Mouse (Mus musculus): ENCODE results near the gene Alkal2. TPM values are rescaled to one million over a fixed set of nuclear protein-coding genes. Genes with fewer than 3 reads are reported as not detected.

The Alkal2 gene
- polyA plus RNA-seq, 1 experiment from 2014 or later = 0.55 TPM

GRCm38 (mm10) chr12:30888003-30888402 lies 3.9 kb downstream of the Alkal2 start:
- 0 out of 2 replicates have a peak, but pooled peaks cover under 1% of the 10 kb centered on the region for H3K36me3 ChIP-seq
- H3K27me3 ChIP-seq = peaks cover 55% of the 10 kb centered on the region
- no peak overlapping the region for H3K27ac ChIP-seq
- 92% methylated on average over 4 of the region's 4 CpGs for WGBS
- no peak overlapping the region for H3K4me3 ChIP-seq (replicated peaks)
- no peak overlapping the region for H3K4me2 ChIP-seq
- no peaks in the 10 kb centered on the region for H3K9me3 ChIP-seq (replicated peaks)
- peaks cover 16% of the 10 kb centered on the region for H3K4me1 ChIP-seq
- no peak overlapping the region for H3K9ac ChIP-seq
- no peak for ATAC-seq (replicated peaks; ENCODE audit: low FRiP score)

DNA sequence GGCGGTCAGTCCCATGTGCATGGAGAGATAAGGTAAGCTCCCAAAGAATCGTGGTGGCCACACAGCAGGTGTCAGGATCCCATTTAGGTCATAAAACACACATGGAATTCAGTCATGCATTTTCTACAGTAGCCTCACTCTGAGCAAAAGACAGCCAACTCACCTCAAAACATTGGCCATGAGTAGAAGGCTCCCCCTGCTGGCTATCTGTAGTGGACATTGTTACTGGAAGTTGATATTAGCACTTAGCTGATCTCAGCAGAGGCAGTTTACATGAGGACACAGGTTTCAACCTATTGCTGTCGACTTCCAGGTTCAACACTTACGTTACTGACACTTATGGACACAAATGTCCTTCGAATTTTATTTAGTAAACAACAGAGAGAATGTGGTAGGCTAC lies 5.9 kb downstream of the Alkal2 start:
- peak; percentile 36; the same call in 1 of the 2 replicates for ATAC-seq (replicated peaks; ENCODE audit: low FRiP score)
- 38% methylated on average over 5 of the region's 5 CpGs for WGBS
- no peak overlapping the region for H3K9ac ChIP-seq

DNA sequence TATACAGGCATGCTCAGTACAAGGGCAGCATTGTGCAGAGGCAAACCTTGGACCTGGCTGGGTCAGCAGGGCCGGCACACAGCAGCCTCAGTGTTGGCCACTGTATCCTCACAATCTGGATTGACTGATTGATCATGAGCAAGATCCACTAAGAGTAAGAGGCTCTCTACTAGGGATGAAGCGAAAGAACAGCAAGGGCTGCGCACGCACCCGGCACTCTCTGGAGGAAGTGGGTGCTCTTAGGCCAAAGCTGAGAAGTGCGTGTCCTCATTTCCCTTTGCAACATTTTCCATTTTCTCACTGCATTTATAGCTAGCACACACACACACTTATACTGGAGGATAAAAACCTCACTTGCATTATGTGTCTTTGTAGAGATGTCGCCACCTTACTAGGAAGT lies 7.3 kb downstream of the Alkal2 start:
- ATAC-seq (replicated peaks; ENCODE audit: low FRiP score) = no peak
- Histone ChIP-seq H3K27me3 (peaks cover 21% of the 10 kb centered on the region), H3K9me3 (replicated peaks) (no peaks in the 10 kb centered on the region), H3K4me1 (no peaks in the 10 kb centered on the region), H3K4me3 (replicated peaks) (no peak overlapping the region), H3K27ac (no peak overlapping the region), H3K9ac (no peak overlapping the region), H3K36me3 (peaks cover 19% of the 10 kb centered on the region), H3K4me2 (no peak overlapping the region)
- WGBS = 87% methylated on average over 7 of the region's 7 CpGs

More for the DNA sequence above, 5.9 kb downstream of the Alkal2 start:
- H3K36me3 ChIP-seq = peaks cover 13% of the 10 kb centered on the region
- no peak overlapping the region for H3K27ac ChIP-seq
- no peaks in the 10 kb centered on the region; the same call in 1 of the 2 replicates for H3K4me1 ChIP-seq
- H3K4me3 ChIP-seq (replicated peaks) = no peak overlapping the region
- no peaks in the 10 kb centered on the region for H3K9me3 ChIP-seq (replicated peaks)
- peaks cover 34% of the 10 kb centered on the region for H3K27me3 ChIP-seq
- no peak overlapping the region for H3K4me2 ChIP-seq

GRCm38 (mm10) chr12:30897039-30897438 lies 12.9 kb downstream of the Alkal2 start:
- WGBS = 94% methylated on average over 4 of the region's 4 CpGs
- no peak for ATAC-seq (replicated peaks; ENCODE audit: low FRiP score)
- no peak overlapping the region for H3K4me2 ChIP-seq
- no peak overlapping the region for H3K9ac ChIP-seq
- H3K36me3 ChIP-seq = peaks cover 41% of the 10 kb centered on the region
- H3K27me3 ChIP-seq = no peaks in the 10 kb centered on the region
- H3K4me3 ChIP-seq (replicated peaks) = no peak overlapping the region
- H3K27ac ChIP-seq = no peak overlapping the region
- no peaks in the 10 kb centered on the region for H3K4me1 ChIP-seq
- H3K9me3 ChIP-seq (replicated peaks) = no peaks in the 10 kb centered on the region

DNA sequence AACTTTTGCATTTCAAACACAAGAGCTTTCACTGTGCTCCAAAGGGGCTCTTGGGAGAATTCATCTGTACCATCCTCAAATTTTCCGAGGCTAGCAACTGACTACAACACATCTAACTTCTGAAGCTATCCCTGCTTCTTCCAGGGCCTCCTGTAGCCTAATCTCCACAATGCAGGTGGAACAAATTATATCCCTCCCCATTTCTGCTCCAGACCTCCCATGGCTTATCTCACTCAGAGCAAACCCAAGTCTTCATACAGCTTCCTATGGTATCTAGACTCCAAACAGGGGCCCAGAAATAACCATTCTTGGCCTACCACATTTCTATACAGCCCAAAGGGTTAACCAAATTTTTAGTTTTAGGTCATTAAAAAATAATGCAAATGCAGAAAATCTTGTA lies 24.5 kb downstream of the Alkal2 start:
- no peak overlapping the region for H3K4me3 ChIP-seq (replicated peaks)
- H3K9ac ChIP-seq = no peak overlapping the region
- 78% methylated on average over 1 of the region's 1 CpGs for WGBS
- no peak overlapping the region for H3K27ac ChIP-seq
- H3K4me2 ChIP-seq = no peak overlapping the region
- H3K36me3 ChIP-seq = peaks cover 18% of the 10 kb centered on the region
- no peak for ATAC-seq (replicated peaks; ENCODE audit: low FRiP score)
- H3K9me3 ChIP-seq (replicated peaks) = no peaks in the 10 kb centered on the region
- H3K27me3 ChIP-seq = no peaks in the 10 kb centered on the region
- H3K4me1 ChIP-seq = peaks cover 19% of the 10 kb centered on the region

- H3K27ac ChIP-seq = no peak overlapping the region
- H3K9ac ChIP-seq = no peak overlapping the region
- H3K36me3 ChIP-seq = peaks cover 8% of the 10 kb centered on the region
- H3K4me3 ChIP-seq (replicated peaks) = no peak overlapping the region
- H3K4me1 ChIP-seq = peaks cover 19% of the 10 kb centered on the region
- no peaks in the 10 kb centered on the region for H3K9me3 ChIP-seq (replicated peaks)
- no peak for ATAC-seq (replicated peaks; ENCODE audit: low FRiP score)
- no peak overlapping the region for H3K4me2 ChIP-seq
- 94% methylated on average over 2 of the region's 2 CpGs for WGBS
- H3K27me3 ChIP-seq = no peaks in the 10 kb centered on the region
These were observed 25.8 kb downstream of the Alkal2 start for GRCm38 (mm10) chr12:30909881-30910280.

- Histone ChIP-seq H3K4me1 (peaks cover 19% of the 10 kb centered on the region), H3K27me3 (no peaks in the 10 kb centered on the region), H3K4me2 (peak overlapping the region; percentile 86), H3K9ac (peak overlapping the region; percentile 77), H3K27ac (peak overlapping the region; percentile 72), H3K9me3 (replicated peaks) (no peaks in the 10 kb centered on the region), H3K4me3 (replicated peaks) (peak overlapping the region; percentile 77), H3K36me3 (peaks cover 6% of the 10 kb centered on the region; the same call in 1 of the 2 replicates)
- no peak for ATAC-seq (replicated peaks; ENCODE audit: low FRiP score)
- WGBS = 22% methylated on average over 8 of the region's 8 CpGs
These were observed 26.7 kb downstream of the Alkal2 start for GRCm38 (mm10) chr12:30910860-30911259.

- peaks cover 19% of the 10 kb centered on the region for H3K4me1 ChIP-seq
- peak within 1 kb of the TSS; percentile 77 for H3K9ac ChIP-seq
- H3K9me3 ChIP-seq (replicated peaks) = no peaks in the 10 kb centered on the region
- H3K4me2 ChIP-seq = peak within 1 kb of the TSS; percentile 86
- peaks cover under 1% of the 10 kb centered on the region; the same call in 1 of the 2 replicates for H3K36me3 ChIP-seq
- peak within 1 kb of the TSS; percentile 88 for H3K27ac ChIP-seq
- ATAC-seq (replicated peaks; ENCODE audit: low FRiP score) = peak; percentile 97
- H3K4me3 ChIP-seq (replicated peaks) = peak within 1 kb of the TSS; percentile 77
- H3K27me3 ChIP-seq = no peaks in the 10 kb centered on the region
- WGBS = under 1% methylated on average over 52 of the region's 52 CpGs
These were observed 27.3 kb downstream of the Alkal2 start, which contains the start of the genes Acp1 and Sh3yl1 for GRCm38 (mm10) chr12:30911261-30912047. TSS of gene Acp1 (minus strand) at chr12:30911589. TSS of gene Sh3yl1 (plus strand) at chr12:30911668.

- peak; percentile 82 for ATAC-seq (replicated peaks; ENCODE audit: low FRiP score)
- peak overlapping the region; percentile 86 for H3K4me2 ChIP-seq
- peaks cover 19% of the 10 kb centered on the region for H3K4me1 ChIP-seq
- WGBS = under 1% methylated on average over 19 of the region's 19 CpGs
- peak overlapping the region; percentile 77 for H3K4me3 ChIP-seq (replicated peaks)
- peak overlapping the region; percentile 88 for H3K27ac ChIP-seq
- no peaks in the 10 kb centered on the region for H3K27me3 ChIP-seq
- H3K36me3 ChIP-seq = no peaks in the 10 kb centered on the region
- no peaks in the 10 kb centered on the region for H3K9me3 ChIP-seq (replicated peaks)
- H3K9ac ChIP-seq = peak overlapping the region; percentile 77
These were observed 27.9 kb downstream of the Alkal2 start for GRCm38 (mm10) chr12:30912048-30912381.

DNA sequence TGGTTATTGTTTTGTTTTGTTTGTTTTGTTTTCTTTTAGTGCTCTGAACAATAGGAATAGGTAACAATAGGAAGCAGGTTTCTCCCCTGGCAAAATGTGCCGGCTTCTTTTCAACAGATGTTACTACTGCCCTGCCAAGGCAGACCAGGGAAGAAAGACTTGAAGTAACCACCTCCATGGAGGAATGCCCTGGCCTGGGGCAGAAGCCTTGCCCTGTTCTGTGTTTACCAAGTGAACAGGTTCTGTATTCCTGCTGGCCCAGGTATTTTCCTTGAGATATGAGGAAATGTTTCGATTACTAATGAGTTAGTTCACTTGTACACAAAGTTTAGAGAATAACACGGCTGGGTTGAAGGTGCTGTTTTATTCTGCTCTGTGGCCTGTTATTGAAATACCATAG lies 28.7 kb downstream of the Alkal2 start:
- peak overlapping the region; percentile 86 for H3K4me2 ChIP-seq
- peak overlapping the region; percentile 77 for H3K4me3 ChIP-seq (replicated peaks)
- ATAC-seq (replicated peaks; ENCODE audit: low FRiP score) = no peak
- peaks cover 19% of the 10 kb centered on the region for H3K4me1 ChIP-seq
- WGBS = 57% methylated on average over 3 of the region's 3 CpGs
- H3K9me3 ChIP-seq (replicated peaks) = no peaks in the 10 kb centered on the region
- no peaks in the 10 kb centered on the region for H3K27me3 ChIP-seq
- H3K36me3 ChIP-seq = no peaks in the 10 kb centered on the region
- peak overlapping the region; percentile 88; the same call in 1 of the 2 replicates for H3K27ac ChIP-seq
- 0 out of 2 replicates have a peak overlapping the region, but pooled peaks have one; percentile 14 for H3K9ac ChIP-seq

GRCm38 (mm10) chr12:30922401-30922800 lies 38.3 kb downstream of the Alkal2 start:
- no peaks in the 10 kb centered on the region for H3K9me3 ChIP-seq (replicated peaks)
- H3K4me2 ChIP-seq = no peak overlapping the region
- ATAC-seq (replicated peaks; ENCODE audit: low FRiP score) = no peak
- H3K27me3 ChIP-seq = no peaks in the 10 kb centered on the region
- 81% methylated on average over 3 of the region's 3 CpGs for WGBS
- no peak overlapping the region for H3K4me3 ChIP-seq (replicated peaks)
- peaks cover 2% of the 10 kb centered on the region; the same call in 1 of the 2 replicates for H3K36me3 ChIP-seq
- no peak overlapping the region for H3K9ac ChIP-seq
- H3K4me1 ChIP-seq = no peaks in the 10 kb centered on the region
- no peak overlapping the region for H3K27ac ChIP-seq

DNA sequence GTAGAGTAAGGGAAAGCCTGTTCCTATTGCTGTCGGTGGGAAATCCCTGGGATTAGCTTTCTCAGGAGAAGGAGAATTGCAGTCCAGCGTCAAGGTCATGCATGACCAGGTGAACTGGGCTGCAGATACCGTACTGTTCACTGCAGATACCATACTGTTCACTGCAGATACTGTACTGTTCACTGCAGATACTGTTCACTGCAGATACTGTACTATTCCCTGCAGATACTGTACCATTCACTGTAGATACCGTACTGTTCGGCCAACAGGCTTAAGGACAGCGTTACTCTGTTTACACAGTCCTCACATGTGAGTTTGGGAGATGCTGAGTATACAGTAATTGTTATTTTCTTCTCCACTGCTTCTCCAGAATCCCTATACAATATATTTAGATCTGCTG lies 44.1 kb downstream of the Alkal2 start:
- H3K27me3 ChIP-seq = no peaks in the 10 kb centered on the region
- no peaks in the 10 kb centered on the region for H3K4me1 ChIP-seq
- H3K27ac ChIP-seq = no peak overlapping the region
- H3K9me3 ChIP-seq (replicated peaks) = no peaks in the 10 kb centered on the region
- peaks cover 2% of the 10 kb centered on the region; the same call in 1 of the 2 replicates for H3K36me3 ChIP-seq
- H3K9ac ChIP-seq = no peak overlapping the region
- WGBS = 86% methylated on average over 6 of the region's 6 CpGs
- H3K4me3 ChIP-seq (replicated peaks) = no peak overlapping the region
- ATAC-seq (replicated peaks; ENCODE audit: low FRiP score) = no peak
- no peak overlapping the region for H3K4me2 ChIP-seq

Measured in kidney, embryonic 15.5 days (tissue).